Mouse (Mus musculus): ENCODE results near the gene Rora.

Gene Rora

GRCm38 (mm10) chr9:69290881-69291450, 637.4 kb downstream of the Rora start:
- H3K27me3 ChIP-seq (ENCODE audit: control insufficient read depth, insufficient read depth, low read length, poor library complexity, severe bottlenecking) = peaks cover 1% of the 10 kb centered on the region; the same call in 1 of the 2 replicates
- no peaks in the 10 kb centered on the region for H3K36me3 ChIP-seq (ENCODE audit: control insufficient read depth, insufficient read depth, low read length, poor library complexity, severe bottlenecking)
- DNase-seq (ENCODE audit: low read depth, low spot score) = no peak

GRCm38 (mm10) chr9:69291451-69291850, 637.9 kb downstream of the Rora start:
- DNase-seq (ENCODE audit: low read depth, low spot score) = no peak
- Histone ChIP-seq H3K27me3 (ENCODE audit: control insufficient read depth, insufficient read depth, low read length, poor library complexity, severe bottlenecking) (peaks cover 1% of the 10 kb centered on the region; the same call in 1 of the 2 replicates), H3K36me3 (ENCODE audit: control insufficient read depth, insufficient read depth, low read length, poor library complexity, severe bottlenecking) (no peaks in the 10 kb centered on the region)

GRCm38 (mm10) chr9:69292353-69292752, 638.8 kb downstream of the Rora start:
- H3K27me3 ChIP-seq (ENCODE audit: control insufficient read depth, insufficient read depth, low read length, poor library complexity, severe bottlenecking) = peaks cover 1% of the 10 kb centered on the region; the same call in 1 of the 2 replicates
- H3K36me3 ChIP-seq (ENCODE audit: control insufficient read depth, insufficient read depth, low read length, poor library complexity, severe bottlenecking) = no peaks in the 10 kb centered on the region
- DNase-seq (ENCODE audit: low read depth, low spot score) = no peak

- Histone ChIP-seq H3K27me3 (ENCODE audit: control insufficient read depth, insufficient read depth, low read length, poor library complexity, severe bottlenecking) (peaks cover 1% of the 10 kb centered on the region; the same call in 1 of the 2 replicates), H3K36me3 (ENCODE audit: control insufficient read depth, insufficient read depth, low read length, poor library complexity, severe bottlenecking) (no peaks in the 10 kb centered on the region)
- DNase-seq (ENCODE audit: low read depth, low spot score) = no peak
These were observed 639.4 kb downstream of the Rora start for GRCm38 (mm10) chr9:69292776-69293687.

- Histone ChIP-seq H3K27me3 (ENCODE audit: control insufficient read depth, insufficient read depth, low read length, poor library complexity, severe bottlenecking) (peaks cover 1% of the 10 kb centered on the region; the same call in 1 of the 2 replicates), H3K36me3 (ENCODE audit: control insufficient read depth, insufficient read depth, low read length, poor library complexity, severe bottlenecking) (no peaks in the 10 kb centered on the region)
- DNase-seq (ENCODE audit: low read depth, low spot score) = no peak
These were observed 640.1 kb downstream of the Rora start for GRCm38 (mm10) chr9:69293688-69294074.

GRCm38 (mm10) chr9:69294426-69294825, 640.8 kb downstream of the Rora start:
- Histone ChIP-seq H3K36me3 (ENCODE audit: control insufficient read depth, insufficient read depth, low read length, poor library complexity, severe bottlenecking) (no peaks in the 10 kb centered on the region), H3K27me3 (ENCODE audit: control insufficient read depth, insufficient read depth, low read length, poor library complexity, severe bottlenecking) (peaks cover 1% of the 10 kb centered on the region; the same call in 1 of the 2 replicates)
- no peak for DNase-seq (ENCODE audit: low read depth, low spot score)

- no peak for DNase-seq (ENCODE audit: low read depth, low spot score)
- H3K36me3 ChIP-seq (ENCODE audit: control insufficient read depth, insufficient read depth, low read length, poor library complexity, severe bottlenecking) = no peaks in the 10 kb centered on the region
- peaks cover 1% of the 10 kb centered on the region; the same call in 1 of the 2 replicates for H3K27me3 ChIP-seq (ENCODE audit: control insufficient read depth, insufficient read depth, low read length, poor library complexity, severe bottlenecking)
These were observed 641.3 kb downstream of the Rora start for GRCm38 (mm10) chr9:69294856-69295255.

GRCm38 (mm10) chr9:69295826-69296225, 642.2 kb downstream of the Rora start:
- no peaks in the 10 kb centered on the region for H3K36me3 ChIP-seq (ENCODE audit: control insufficient read depth, insufficient read depth, low read length, poor library complexity, severe bottlenecking)
- DNase-seq (ENCODE audit: low read depth, low spot score) = no peak
- peaks cover 1% of the 10 kb centered on the region; the same call in 1 of the 2 replicates for H3K27me3 ChIP-seq (ENCODE audit: control insufficient read depth, insufficient read depth, low read length, poor library complexity, severe bottlenecking)

- Histone ChIP-seq H3K36me3 (ENCODE audit: control insufficient read depth, insufficient read depth, low read length, poor library complexity, severe bottlenecking) (no peaks in the 10 kb centered on the region), H3K27me3 (ENCODE audit: control insufficient read depth, insufficient read depth, low read length, poor library complexity, severe bottlenecking) (peaks cover 1% of the 10 kb centered on the region; the same call in 1 of the 2 replicates)
- peak; percentile 26 for DNase-seq (ENCODE audit: low read depth, low spot score)
These were observed 642.8 kb downstream of the Rora start for GRCm38 (mm10) chr9:69296418-69296817.

- DNase-seq (ENCODE audit: low read depth, low spot score) = no peak
- Histone ChIP-seq H3K27me3 (ENCODE audit: control insufficient read depth, insufficient read depth, low read length, poor library complexity, severe bottlenecking) (no peaks in the 10 kb centered on the region), H3K36me3 (ENCODE audit: control insufficient read depth, insufficient read depth, low read length, poor library complexity, severe bottlenecking) (no peaks in the 10 kb centered on the region)
These were observed 644.3 kb downstream of the Rora start for GRCm38 (mm10) chr9:69297766-69298375.

- DNase-seq (ENCODE audit: low read depth, low spot score) = no peak
- no peaks in the 10 kb centered on the region for H3K27me3 ChIP-seq (ENCODE audit: control insufficient read depth, insufficient read depth, low read length, poor library complexity, severe bottlenecking)
- H3K36me3 ChIP-seq (ENCODE audit: control insufficient read depth, insufficient read depth, low read length, poor library complexity, severe bottlenecking) = no peaks in the 10 kb centered on the region
These were observed 645.2 kb downstream of the Rora start for GRCm38 (mm10) chr9:69298566-69299335.

GRCm38 (mm10) chr9:69299484-69299883, 645.9 kb downstream of the Rora start:
- no peaks in the 10 kb centered on the region for H3K27me3 ChIP-seq (ENCODE audit: control insufficient read depth, insufficient read depth, low read length, poor library complexity, severe bottlenecking)
- H3K36me3 ChIP-seq (ENCODE audit: control insufficient read depth, insufficient read depth, low read length, poor library complexity, severe bottlenecking) = no peaks in the 10 kb centered on the region
- no peak for DNase-seq (ENCODE audit: low read depth, low spot score)

GRCm38 (mm10) chr9:69300296-69300695, 646.7 kb downstream of the Rora start:
- DNase-seq (ENCODE audit: low read depth, low spot score) = no peak
- Histone ChIP-seq H3K36me3 (ENCODE audit: control insufficient read depth, insufficient read depth, low read length, poor library complexity, severe bottlenecking) (no peaks in the 10 kb centered on the region), H3K27me3 (ENCODE audit: control insufficient read depth, insufficient read depth, low read length, poor library complexity, severe bottlenecking) (no peaks in the 10 kb centered on the region)

GRCm38 (mm10) chr9:69301445-69301844, 647.9 kb downstream of the Rora start:
- Histone ChIP-seq H3K36me3 (ENCODE audit: control insufficient read depth, insufficient read depth, low read length, poor library complexity, severe bottlenecking) (no peaks in the 10 kb centered on the region), H3K27me3 (ENCODE audit: control insufficient read depth, insufficient read depth, low read length, poor library complexity, severe bottlenecking) (no peaks in the 10 kb centered on the region)
- DNase-seq (ENCODE audit: low read depth, low spot score) = no peak

Measured in splenic B cell, adult 2 months (primary cell).